Mouse (Mus musculus) thymus, postnatal 36 days (tissue): Measurements from ENCODE around the gene Akap7.
A peak's percentile ranks its signal among the peaks of the same experiment; 100 is the strongest.
"Not testable (repeated sequence)": the region's sequence is repeated elsewhere in the genome, so short reads cannot be mapped to it uniquely, and the experiment has no call there.

Experiments
- DNase-seq, 2 experiments: peaks; one replicate each; pipeline ENCODE4 v3.0.0; 2022; ENCODE audit warnings: mixed read lengths in 2 of 2

The Akap7 gene

DNA sequence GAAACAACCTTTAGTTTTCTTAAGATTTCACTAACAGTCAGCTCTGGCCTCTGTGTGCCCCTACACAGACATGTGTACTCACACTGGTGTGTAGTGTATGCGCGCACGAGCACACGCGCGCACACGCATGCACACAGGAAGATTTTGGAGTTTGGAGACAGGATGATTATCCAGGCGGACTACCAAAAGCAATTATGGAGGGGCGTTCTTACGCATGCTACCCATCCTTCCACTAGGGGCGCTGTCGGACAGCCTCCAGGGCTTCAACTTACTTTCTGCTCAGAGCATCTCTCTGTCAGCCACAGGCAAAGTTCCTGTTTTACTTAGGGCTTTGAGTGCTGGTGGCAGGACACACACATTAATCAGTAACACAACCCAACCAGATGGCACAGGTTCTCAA lies 57.6 kb downstream of the Akap7 start:
- DNase-seq, result peak; percentile 47 to 49

DNA sequence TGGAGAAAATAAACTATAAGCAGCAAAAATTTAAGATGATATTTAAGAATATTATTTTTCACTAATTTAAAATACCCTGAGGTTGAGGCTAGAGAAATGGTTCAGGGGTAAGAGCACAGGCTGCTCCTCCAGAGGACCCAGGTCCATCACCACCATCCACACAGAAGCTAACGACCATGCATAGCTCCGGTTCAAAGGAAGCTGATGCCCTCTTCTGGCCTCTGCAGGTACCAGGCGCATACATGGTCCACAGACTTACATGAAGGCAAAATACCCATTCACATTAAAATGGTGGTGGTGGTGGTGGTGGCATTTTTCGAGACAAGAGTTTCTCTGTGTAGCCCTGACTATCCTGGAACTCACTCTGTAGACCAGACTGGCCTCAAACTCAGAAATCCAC lies 61.5 kb downstream of the Akap7 start:
- peak in 1 of 2 experiments; percentile 14 for DNase-seq

DNA sequence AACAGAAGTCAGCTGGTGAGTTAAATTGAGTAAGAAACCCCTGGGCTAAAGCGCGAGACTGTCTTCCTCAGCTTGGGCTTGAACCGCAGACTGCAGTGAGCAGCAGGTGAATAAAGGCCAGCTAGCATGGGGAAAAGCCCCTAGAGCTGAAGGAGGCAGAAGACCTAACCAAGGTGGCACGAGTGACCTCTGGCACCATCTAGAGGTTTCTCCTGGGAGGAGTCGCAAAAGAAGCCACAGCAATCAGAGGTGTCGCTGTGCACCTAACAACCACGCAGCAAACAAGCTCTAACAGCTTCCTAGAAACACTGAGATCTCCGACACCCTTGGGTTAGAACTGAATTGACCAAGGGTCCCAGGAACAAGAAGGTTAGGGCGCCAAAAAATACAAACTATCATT lies 68.5 kb downstream of the Akap7 start:
- peak; percentile 29 to 33 for DNase-seq

DNA sequence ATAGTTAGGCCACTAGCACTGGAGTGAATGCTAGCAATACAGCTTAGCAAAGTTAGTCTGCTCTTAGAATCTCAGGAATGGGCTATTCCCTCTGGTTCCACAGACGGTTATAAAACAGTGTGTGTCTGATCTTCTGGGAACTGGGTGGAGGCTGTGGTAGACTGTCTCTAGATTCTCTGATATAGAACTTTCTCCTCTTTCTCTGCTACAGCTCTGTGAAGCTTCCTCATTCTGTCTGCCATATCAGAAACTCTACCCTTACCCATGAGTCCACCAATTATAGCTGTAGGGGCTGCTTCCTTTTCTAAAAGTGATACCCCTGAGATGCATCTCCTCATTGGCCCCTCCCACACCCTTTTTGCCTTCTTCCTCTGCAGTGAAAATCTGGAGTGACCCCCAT lies 73.6 kb downstream of the Akap7 start:
- no peak for DNase-seq

DNA sequence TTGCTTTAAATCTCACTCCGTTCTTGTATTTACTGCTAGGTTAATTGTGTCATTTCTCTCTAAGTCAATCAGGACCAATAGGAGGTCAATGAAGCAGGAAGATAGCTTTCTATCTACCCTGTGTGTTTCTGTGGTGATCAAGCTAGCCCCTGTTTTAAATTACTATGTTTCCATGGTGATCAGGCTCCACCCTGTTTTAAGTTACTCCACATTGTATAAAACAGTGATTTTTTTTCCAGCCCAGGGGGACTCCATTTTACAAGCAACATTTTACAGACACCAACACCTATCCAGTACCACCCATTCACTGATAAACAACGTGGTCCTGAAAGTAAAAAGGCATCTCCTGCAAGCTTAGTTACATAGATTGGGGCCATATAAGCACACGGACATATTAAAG lies 75.0 kb downstream of the Akap7 start:
- no peak for DNase-seq

GRCm38 (mm10) chr10:25231358-25231757 lies 76.3 kb downstream of the Akap7 start:
- no peak for DNase-seq

GRCm38 (mm10) chr10:25224371-25224770 lies 83.3 kb downstream of the Akap7 start:
- DNase-seq, result no peak

- DNase-seq, result no peak
These were observed 86.9 kb downstream of the Akap7 start for GRCm38 (mm10) chr10:25220754-25221153.

GRCm38 (mm10) chr10:25219901-25220495 lies 87.7 kb downstream of the Akap7 start:
- no peak for DNase-seq

- peak; percentile 30 to 39 for DNase-seq
These were observed 88.4 kb downstream of the Akap7 start for GRCm38 (mm10) chr10:25219220-25219628.

- DNase-seq, result no peak
These were observed 88.9 kb downstream of the Akap7 start for GRCm38 (mm10) chr10:25218746-25219145.

DNA sequence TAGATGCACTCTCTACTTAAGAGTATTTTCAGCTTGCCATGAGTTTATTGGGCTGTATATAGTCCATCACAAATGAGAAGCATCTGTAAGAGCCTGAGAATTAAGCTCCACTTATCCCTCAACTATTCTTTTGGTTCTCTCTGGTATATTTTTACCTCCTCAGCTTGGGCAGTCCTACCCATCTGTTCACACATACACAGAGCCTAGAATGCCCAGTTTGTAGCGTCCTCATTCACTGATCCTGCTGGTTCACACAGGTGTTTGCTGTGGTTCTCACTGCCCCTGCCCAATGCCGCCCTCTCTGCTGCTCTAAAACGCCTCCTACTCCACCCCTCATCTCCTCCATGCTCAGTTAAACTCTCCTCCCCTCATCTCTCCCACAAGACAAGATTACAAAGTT lies 91.7 kb downstream of the Akap7 start:
- no peak for DNase-seq

DNA sequence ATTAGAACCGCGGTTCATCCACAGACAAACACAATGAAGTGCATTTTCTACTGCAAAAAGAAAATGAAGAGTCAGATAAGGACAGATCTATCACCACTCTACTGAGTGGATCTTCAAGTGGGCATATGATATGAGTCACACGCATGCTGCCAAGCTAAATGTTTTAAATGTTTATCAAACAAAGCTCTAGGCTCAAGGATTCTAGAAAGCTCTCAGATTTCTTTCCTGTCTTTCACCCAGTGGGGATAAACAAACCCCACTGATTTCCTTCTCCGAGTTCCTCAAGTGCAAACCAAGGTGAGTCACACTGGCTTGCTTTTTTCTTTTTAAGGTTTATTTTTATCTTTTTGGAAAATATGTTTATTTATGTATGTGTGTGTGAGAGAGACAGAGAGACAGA lies 94.0 kb downstream of the Akap7 start:
- no peak for DNase-seq

DNA sequence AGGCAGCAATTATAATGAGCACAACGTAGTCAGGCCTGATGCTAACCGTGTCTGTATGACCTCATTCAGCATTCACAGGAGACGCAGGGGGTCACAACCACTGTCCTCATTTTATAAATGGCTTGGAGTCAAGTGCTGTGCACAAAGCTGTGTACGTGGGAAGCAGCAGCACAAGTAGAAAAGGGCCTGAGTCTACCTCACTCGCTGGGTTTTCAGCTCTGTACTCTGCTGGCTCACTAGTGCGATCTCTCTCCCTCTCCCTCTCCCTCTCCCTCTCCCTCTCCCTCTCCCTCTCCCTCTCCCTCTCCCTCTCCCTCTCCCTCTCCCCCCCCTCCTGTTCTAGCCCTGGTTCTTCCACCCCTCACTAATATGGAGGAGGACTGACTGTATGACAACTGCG lies 99.1 kb downstream of the Akap7 start:
- no peak for DNase-seq

- DNase-seq, result no peak
These were observed 99.8 kb downstream of the Akap7 start for GRCm38 (mm10) chr10:25207866-25208265.

DNA sequence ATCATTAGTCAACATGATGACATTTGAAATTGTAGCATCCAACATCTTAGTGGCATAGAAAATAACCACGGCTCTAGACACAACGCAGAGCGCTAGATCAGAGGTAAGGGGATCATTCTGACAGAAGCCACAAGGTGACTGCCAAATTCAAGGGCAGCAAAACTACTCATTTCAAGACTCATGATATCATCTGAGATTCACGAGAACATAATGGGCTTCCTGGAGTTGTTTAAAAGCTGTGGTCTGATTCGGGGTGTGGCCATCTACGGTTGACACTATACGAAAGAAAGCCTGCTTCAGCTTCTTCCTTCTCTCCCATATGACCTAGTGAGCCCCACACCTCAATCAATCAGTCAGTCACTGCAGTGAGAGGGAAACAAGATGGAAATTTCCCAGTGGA lies 107.0 kb downstream of the Akap7 start:
- no peak for DNase-seq

GRCm38 (mm10) chr10:25199510-25200353 lies 107.9 kb downstream of the Akap7 start:
- peak in 1 of 2 experiments; percentile 20 for DNase-seq

DNA sequence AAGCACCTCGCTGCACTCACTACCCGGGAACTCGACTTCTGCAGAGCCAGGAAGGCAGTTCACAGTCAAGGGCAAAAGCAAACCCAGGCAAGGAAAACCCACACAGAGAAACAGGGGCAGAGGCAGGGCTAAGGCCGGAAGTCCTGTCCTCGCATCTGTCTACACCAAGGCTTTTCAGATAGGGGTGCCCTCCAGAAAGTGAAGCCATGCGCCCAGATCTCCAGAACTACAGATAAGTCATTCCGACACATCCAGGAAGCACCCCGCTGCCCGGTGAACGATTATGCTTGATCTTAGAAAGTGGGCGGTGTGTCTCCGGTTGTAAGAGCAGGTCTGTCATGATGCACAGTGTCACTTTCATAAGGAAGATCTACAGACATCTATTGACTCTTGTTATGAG lies 109.1 kb downstream of the Akap7 start:
- DNase-seq, result peak; percentile 12 to 19

GRCm38 (mm10) chr10:25198048-25198447 lies 109.6 kb downstream of the Akap7 start:
- no peak for DNase-seq

DNA sequence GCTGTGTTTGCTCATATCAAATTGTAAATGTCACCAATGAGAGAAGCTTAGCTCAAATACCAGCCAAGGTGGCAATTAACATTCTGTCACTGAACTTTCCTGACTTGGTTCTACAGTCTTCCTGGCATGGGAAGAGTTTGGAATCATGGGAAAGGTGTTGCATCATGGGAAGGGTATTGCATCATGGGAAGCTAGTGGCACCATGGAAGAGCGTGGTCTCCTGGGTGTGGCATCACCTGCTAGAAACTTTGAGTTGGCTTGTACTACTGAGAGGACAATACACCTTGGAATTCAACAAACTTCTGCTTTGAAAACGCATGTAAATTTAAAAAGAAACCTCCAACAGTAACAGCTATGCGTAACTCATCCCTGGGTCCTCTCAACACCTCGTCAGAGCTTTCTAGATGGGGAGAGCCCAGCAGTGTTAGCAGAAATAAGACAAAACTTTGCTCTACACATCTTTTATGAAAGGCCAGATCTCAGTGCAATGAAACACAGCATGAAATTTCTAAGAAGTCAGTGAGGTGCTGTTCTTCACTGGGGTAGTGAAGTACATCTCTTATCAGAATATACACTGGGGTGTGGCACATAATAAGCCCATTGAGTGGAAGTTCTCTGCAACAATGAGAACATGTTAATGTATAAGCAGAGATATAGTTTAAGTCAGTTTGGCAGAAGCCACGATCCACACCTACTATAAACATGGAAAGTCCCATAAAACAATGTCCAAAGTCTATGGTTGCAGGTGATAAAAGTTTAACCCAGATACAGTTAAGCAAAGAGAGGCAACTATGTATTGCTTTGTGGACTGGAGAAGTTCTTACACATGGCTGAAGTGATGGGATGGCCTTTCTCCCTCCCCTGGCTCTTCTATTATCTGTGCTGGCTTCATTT lies 115.2 kb downstream of the Akap7 start:
- DNase-seq, result no peak

DNA sequence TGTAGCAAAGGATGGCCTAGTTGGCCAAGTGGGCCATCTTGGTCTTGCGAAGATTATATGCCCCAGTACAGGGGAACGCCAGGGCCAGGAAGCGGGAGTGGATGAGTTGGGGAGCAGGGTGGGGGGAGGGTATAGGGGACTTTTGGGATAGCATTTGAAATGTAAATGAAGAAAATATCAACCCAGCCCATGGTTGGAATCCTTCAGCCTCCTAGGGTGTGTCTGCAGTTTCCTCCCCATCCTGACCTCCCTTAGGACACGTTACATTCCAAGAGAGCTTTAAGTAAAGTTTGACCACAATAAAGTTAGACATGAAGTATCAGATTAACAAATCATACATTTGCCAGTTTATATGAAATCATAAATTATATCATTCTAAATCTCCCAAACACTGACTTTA lies 116.5 kb downstream of the Akap7 start:
- no peak for DNase-seq

- not testable (repeated sequence) for DNase-seq
These were observed 121.4 kb downstream of the Akap7 start for GRCm38 (mm10) chr10:25186240-25186639.

DNA sequence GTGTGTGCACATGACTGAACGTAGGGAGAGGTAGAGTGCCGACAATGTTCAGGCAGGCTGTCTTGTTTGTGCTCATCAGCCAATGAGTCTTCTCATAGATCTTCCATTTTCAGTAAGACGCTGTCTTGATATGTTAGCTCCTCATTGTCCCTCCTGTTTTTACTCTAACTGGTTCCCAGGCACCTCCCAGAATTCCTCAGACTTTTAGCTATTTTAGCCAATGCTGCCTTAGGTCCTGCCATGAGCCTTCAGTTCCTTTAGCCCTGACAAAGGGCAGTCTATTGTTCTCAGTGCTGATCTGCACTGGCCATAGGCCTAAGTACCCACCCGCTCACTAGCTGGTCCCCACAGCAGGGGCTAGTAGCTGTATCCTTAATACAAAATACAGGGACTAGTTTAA lies 122.0 kb downstream of the Akap7 start:
- DNase-seq, result no peak
